Mouse (Mus musculus) frontal cortex, adult (tissue): ENCODE results near the gene Fbxo31.
A peak's percentile ranks its signal among the peaks of the same experiment; 100 is the strongest.

Experiments used
- ATAC-seq: cut with Nextera tagmentation; 2 replicates; pipeline ENCODE4 v1.9.2; 2017; ENCODE audit warnings: mild to moderate bottlenecking, moderate library complexity, mixed read lengths; ENCODE audit not compliant: low TSS enrichment

The Fbxo31 gene

DNA sequence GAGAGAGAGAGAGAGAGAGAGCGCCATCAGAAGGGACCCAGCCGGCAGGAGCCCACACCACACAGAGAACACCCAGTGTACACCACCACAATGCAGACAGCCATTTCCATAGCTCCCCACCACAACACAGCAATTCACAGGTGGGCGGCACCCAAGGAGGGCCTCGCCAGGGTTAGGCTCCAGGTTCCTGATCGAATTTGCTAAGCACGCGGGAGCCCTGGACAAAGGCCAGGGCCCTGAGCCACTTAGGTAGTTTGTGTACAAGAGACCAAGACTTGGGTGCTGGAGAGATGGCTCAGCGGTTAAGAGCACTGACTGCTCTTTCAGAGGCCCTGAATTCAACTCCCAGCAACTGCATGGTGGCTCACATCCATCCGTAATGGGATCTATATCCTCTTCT, 26.1 kb downstream of the Fbxo31 start:
- ATAC-seq = no peak

DNA sequence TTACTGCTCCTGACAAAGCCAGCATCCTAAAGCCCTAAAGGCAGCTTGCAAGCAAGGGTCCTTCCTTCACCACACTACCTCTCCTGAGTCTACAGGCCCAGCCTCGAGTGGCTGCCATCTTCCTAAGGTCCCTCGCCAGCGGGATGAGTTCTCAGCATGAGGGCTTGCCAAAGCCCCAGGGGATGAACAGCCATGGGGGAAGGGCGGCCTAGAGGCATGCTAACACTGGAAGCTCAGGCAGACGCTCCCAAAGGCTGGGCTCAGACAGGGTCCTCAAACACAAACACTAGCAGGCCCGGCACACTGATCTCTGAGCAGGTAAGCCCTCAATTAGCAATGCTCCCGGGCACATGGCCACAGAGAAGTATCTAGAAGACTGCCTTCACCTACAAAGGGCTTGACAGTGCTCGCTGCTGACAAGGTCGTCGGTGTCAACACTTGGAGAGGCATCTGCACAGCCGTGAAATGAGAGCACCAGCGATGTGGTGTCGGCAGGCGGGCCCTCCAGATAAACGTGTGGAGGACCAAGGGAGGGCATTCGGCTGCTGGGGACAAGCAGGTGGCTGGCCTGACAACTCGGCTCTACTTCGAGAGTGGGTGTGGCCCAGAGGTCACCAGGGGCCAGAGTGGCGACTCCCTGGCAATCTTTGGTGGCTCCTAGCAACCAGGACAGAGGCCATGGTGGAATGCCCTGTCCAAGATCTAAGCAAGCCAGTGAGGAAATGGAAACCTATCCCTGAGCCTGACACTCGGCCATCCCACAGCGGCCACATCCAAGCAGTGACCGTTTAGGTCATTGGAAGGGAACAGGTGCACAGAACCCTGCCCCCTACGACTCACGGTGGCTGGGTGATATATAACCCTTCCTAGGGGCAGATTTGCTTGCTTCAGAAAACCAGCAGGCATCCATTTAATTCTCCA, 27.3 kb downstream of the Fbxo31 start:
- no peak for ATAC-seq

DNA sequence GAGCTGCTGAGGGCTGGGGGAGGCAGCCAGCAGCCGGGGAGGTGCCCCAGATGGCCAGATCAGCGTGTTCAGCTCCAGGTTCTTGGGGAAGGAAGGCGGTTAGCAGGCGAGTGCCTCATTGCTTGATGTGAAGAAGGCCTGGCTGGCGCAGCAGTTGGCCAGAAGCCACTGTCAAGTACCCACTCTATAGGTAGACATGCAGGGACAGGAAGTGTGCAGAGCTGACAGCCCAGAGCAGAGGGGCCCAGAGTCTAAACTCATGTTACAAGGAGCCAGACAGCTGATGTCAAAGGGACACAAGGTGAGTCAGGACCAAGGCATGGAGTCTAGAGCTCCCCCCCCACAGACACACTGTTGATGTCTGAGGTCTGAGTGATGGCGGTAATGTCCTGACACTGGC, 28.6 kb downstream of the Fbxo31 start:
- ATAC-seq = no peak

DNA sequence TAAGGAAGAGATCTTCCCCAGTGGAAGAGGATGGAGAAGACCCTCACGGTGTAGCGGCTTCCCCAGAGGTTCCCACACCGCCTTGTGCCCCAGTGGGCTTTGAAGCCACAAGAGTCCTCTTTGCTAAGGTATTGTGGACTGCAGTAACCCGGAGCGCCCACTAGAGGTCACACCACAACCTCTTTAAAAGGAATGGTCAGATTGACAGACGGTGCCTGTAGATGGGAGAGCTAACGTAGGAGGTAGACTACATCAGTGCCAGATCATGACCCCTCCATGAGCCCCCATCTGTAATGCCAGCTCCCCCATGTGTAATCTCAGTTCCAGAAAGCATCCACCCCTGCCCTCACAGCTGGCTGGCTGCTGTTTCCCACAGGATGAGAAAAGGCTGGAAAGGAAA, 31.5 kb downstream of the Fbxo31 start:
- peak; percentile 82 for ATAC-seq

DNA sequence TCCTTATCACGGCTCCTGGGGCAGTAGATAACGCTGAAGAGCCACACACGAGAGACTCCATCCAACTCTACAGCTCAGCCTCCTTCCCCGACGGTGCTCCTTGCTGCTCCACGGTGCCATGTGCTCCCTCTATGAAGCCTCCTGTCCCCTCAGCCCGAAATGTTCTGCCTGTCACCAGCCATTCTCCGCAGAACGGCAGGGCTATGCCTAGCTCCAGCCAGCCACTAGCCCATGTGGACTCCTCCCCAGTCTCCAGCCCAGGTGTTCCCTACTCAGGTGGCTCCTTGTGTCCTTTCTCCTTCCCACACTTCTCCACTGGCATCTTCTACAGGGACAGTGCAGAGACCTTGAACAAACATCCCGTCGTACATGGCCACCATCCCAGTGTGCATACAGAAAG, 33.7 kb downstream of the Fbxo31 start:
- ATAC-seq = no peak

DNA sequence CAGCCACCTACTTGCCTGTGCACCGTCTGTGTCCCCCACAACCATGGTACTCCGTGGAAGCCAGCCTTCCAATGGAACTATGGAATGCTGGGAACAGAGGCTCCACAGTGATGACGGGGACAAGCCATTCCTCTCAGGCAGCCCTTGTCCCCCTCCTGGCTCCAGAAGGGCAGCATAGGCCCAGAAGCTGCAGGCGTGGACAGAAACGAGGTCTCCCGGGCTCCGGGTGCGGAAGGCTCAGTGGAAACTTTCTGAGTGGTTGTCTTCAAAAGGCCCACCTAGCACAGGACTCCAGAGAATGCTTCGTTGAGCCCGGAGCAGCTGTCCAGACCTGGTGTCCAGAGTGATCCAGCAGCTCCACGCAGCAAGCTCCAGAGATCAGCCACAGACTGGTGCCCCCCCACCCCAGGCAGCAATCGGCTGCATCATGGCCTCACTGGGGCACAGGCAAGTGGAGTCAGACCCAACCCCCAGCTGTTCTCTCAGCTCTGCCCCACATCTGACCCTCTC, 34.3 kb downstream of the Fbxo31 start, which contains the start of gene 1700018B08Rik:
TSS of gene 1700018B08Rik (minus strand) at position 45 of the 510 bp plus-strand sequence.
- ATAC-seq = no peak

DNA sequence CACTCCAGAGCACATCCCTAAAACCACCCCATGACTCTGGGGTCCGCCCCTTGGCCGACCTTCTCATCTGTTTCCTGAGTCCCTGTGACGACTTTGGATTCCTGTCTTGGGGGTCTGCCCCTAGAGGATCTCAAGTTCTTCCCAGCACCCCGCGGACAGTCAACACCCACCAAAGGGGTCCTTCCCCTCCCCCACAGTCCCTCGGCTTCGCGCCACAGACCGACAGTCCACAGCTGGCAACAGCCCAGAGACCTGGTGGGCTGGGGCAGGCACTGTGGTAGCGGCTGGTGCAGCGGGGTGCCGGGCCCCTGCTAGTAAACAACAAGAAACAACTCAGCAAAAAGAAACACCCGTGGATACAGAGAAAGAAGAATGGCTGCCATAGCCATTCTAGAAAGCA, 35.7 kb downstream of the Fbxo31 start:
- no peak for ATAC-seq

DNA sequence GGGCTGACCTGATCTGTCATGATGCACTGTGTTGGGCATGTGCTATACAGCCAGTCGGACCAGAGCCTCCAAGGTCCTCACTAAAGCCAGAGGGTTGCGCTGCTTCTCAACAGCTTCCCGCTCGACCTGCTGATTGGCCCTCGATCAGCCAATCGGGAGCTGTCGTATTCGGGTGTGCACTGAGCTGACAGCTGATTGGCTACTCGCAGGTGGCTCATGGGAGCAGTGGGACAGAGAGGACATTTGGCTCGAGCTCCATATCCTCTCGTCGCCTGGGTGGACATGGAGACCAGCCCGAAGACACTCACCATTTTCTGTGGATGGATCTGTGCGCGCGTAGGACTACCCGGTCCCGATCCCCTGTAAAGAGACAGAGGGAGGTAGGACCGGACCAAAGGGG, 36.7 kb downstream of the Fbxo31 start:
- ATAC-seq = no peak

DNA sequence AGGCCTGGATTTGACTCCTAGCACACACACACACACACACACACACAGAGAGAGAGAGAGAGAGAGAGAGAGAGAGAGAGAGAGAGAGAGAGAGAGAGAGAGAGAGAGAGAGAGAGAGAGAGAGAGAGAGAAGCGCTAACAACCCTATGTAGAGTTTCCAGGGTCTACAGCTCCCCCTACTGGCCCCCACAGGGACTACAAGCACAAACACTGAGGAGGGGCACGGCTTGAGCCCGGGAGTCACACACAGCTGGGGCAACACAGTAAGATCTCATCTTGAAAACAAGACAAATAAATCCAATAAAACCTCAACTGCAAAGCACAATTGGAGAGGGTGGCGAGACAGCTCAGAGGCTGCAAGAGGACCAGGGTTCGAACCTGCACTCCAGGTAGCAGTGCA, 46.2 kb downstream of the Fbxo31 start:
- no peak for ATAC-seq

DNA sequence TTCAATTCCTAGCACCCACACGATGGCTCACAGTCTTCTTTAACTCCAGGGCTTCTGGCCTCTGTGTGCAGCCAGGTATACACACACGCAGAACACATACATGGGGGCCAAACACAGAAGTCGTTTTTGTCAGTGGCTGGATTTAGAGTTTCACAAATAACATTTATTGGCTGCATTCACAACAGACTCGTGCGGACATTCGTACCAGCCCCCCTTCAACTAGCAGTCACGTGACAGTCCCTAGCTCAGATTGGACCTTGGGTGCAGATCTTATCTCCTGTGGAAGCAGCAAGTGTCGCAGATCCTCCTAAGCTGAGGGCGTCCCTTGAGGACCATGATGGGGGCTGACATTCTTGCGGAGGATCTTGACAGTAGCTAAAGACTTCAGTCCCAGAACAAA, 48.0 kb downstream of the Fbxo31 start:
- ATAC-seq = no peak

DNA sequence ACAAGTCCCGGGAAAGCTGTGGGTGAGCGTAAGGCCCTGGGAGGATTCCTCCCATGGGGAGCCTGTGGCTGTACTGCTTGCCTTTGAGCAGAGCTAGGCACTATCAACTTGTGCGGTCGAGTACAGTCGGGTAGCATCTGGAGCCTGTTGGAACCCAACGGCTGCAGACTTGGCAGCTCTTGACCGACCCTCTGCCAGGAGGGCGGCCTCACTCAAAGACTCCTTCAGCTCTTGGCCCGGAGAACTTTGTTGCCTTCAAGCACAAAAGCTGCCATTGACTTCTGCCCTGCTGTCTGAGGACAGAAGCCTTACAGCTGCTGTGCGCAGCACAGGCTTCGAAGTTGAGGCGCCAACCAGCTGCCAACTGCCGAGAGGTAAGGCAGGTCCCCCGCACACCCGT, 49.8 kb downstream of the Fbxo31 start:
- no peak for ATAC-seq

DNA sequence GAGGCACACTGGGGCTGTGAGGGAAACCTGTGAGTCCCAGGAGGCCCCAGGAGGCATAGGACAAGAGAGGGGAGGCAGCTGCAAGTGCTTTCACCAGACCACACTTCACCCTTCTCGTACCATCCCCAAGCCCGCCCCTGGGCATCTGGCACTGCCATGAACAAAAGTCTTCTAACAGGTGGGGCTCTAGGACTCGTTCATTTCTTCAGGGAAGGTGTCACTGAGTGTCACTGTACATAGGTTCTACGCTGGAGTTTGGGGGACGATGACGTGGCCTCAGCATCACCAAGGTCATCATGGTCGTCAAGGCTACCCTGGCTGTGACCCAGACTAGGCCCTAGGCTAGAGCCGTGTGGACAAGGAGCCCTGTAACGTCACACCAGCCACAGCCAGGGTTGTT, 50.9 kb downstream of the Fbxo31 start:
- ATAC-seq = no peak

DNA sequence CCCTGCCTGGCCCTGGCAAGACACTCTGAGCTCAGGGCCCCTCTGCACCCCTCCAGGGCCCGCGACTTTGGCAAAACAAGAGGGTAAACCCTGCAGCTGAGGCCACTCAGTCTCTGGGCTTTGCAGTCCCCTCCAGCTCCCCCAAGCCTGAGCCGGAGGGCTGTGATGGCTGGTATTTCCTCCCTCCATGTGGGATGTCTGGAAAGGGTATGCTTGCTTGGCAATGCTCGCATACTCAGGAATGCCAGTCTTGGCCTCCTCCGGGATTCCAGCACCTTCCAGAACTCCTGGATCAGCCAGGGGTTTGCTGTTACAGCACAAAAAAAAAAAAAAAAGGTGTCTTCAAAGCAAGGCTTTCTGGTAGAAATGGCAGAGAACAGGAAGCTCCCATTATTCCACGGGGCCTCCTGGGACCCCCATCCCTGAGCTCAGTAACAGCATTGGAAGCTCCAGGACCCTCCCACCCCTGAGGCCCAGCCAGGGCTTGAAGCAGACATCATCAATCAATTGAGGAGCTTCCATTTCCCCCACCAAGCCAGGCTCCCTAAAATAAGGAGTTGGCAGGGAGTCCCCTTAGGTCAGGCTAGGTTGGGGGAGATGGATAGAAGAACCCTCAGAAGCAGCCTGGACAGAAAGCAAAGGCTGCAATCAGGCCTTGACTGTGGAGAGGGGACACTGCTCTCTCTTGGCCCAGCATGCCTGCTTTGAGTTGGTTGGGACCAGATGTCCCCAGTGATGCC, 51.6 kb downstream of the Fbxo31 start:
- no peak for ATAC-seq

DNA sequence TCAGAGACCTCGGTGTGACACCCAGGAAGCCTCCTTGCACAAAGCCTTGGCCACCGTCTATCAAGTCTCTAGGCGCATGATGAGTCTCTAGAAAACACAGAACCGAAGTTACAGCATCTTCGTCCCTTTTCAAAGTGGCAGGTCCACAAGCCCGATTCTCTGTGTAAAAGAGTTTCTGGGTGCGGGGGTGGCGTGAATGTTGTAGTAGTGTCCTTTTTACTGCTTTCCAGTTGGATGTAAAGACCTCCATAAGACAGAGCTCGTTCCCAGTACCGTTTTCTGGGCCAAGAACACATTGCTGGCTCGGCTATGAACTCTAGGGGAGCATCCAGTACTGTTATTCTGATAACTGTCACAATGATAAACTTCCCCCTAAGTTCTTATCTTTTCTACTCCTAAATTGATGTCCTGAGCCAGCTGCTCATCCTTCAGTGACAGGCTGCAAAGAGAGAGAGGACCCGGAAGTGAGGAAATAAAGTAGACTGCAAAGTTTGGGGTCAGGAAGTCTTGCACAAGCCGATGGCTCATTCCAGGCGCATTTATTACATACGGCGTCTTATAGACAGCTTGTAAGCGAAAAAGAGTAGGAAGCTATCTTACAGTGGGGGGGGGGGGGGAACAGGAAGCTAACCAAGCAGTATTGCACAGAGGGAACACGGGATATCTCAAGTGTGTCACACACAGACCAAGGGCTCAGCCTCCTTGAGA, 53.3 kb downstream of the Fbxo31 start:
- no peak for ATAC-seq

DNA sequence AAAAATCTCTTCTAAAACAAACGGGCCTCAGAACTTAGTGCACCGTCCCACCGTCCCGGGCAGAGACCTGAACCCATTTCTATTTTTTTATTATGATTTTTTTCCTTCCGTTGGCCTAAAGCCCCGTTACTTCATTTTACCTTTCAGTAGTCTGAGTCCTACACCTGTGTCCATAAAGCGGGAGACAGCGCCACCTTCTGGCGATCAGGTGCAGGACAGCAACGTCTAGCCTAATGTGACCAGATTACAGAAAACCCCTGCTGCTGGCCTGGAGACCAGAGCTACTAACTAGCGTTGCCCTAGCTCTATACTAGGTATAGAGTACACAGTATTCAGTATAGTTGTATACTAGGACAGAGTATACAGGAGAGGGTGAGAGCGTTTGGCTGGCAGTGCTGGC, 65.2 kb downstream of the Fbxo31 start:
- peak; percentile 52; the same call in 1 of the 2 replicates for ATAC-seq

DNA sequence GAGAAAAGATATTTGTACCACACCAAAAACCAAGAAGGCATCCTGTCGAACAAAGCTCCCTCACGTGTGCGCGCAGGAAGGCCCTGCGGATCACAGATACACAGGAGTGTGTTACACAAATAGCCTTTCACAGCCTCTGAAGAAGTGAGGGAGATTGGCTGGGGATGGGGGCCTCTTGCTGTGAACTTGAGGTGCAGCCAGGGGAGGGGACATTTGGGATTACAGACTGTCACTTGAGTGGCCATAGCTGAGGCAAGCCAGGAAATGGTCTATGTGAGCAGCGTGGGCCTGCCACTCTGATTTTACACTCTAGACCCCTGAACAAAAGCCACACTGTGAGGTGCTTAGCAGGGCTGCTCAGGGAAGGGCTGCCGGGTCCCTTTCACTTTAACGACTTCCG, 66.9 kb downstream of the Fbxo31 start:
- no peak for ATAC-seq
